Mouse (Mus musculus): ENCODE data around the gene Smdt1. TPM values are rescaled to one million over a fixed set of nuclear protein-coding genes. Genes with fewer than 3 reads are reported as not detected.
"Not testable (repeated sequence)": the region's sequence is repeated elsewhere in the genome, so short reads cannot be mapped to it uniquely, and the experiment has no call there.

Gene Smdt1
- total and polyA plus RNA-seq, 2 experiments from 2014 or later = 226 to 352 TPM

- H3K4me1 ChIP-seq (ENCODE audit: insufficient read depth, low read length) = peaks cover 6% of the 10 kb centered on the region; the same call in 1 of the 2 replicates
Observed at GRCm38 (mm10) chr15:82354126-82354945, 15.6 kb downstream of the Smdt1 start, which contains the start of gene Ndufa6. Gene Ndufa6 (minus strand): TSS chr15:82354322.

GRCm38 (mm10) chr15:82358431-82359260 is 19.9 kb downstream of the Smdt1 start:
- Histone ChIP-seq H3K4me2 (ENCODE audit: low read depth, low read length, poor library complexity, severe bottlenecking) (no peak overlapping the region), H3K27me3 (ENCODE audit: insufficient read depth, low read length) (no peaks in the 10 kb centered on the region), H3K4me3 (ENCODE audit: low read depth, low read length) (no peak overlapping the region), H3K27ac (ENCODE audit: low read depth, low read length) (no peak overlapping the region), H3K9me3 (ENCODE audit: low read length) (no peaks in the 10 kb centered on the region), H3K4me1 (ENCODE audit: insufficient read depth, low read length) (no peaks in the 10 kb centered on the region), H3K36me3 (ENCODE audit: insufficient read depth, low read length) (no peaks in the 10 kb centered on the region), H3K9ac (replicated peaks; ENCODE audit: low read length, poor library complexity, severe bottlenecking) (no peak overlapping the region)
- WGBS = 64% methylated on average over 22 of the region's 22 CpGs
- no peak for DNase-seq (ENCODE audit: low spot score)
- no peak for TF ChIP-seq CTCF (IDR thresholded peaks at IDR 0.05)
- no peak for ATAC-seq (ENCODE audit: low FRiP score)

More at GRCm38 (mm10) chr15:82354126-82354945, 15.6 kb downstream of the Smdt1 start, which contains the start of gene Ndufa6:
- Histone ChIP-seq H3K4me2 (ENCODE audit: low read depth, low read length, poor library complexity, severe bottlenecking) (peak within 1 kb of the TSS; percentile 72), H3K9me3 (ENCODE audit: low read length) (no peaks in the 10 kb centered on the region), H3K4me3 (ENCODE audit: low read depth, low read length) (peak within 1 kb of the TSS; percentile 78), H3K36me3 (ENCODE audit: insufficient read depth, low read length) (peaks cover 11% of the 10 kb centered on the region), H3K27me3 (ENCODE audit: insufficient read depth, low read length) (no peaks in the 10 kb centered on the region), H3K27ac (ENCODE audit: low read depth, low read length) (peak within 1 kb of the TSS; percentile 87), H3K9ac (replicated peaks; ENCODE audit: low read length, poor library complexity, severe bottlenecking) (peak within 1 kb of the TSS; percentile 94)
- TF ChIP-seq CTCF (IDR thresholded peaks at IDR 0.05) = peak; percentile 99
- 3% methylated on average over 57 of the region's 57 CpGs for WGBS
- ATAC-seq (ENCODE audit: low FRiP score) (peak; percentile 99), DNase-seq (ENCODE audit: low spot score) (peak; percentile 99)

DNA sequence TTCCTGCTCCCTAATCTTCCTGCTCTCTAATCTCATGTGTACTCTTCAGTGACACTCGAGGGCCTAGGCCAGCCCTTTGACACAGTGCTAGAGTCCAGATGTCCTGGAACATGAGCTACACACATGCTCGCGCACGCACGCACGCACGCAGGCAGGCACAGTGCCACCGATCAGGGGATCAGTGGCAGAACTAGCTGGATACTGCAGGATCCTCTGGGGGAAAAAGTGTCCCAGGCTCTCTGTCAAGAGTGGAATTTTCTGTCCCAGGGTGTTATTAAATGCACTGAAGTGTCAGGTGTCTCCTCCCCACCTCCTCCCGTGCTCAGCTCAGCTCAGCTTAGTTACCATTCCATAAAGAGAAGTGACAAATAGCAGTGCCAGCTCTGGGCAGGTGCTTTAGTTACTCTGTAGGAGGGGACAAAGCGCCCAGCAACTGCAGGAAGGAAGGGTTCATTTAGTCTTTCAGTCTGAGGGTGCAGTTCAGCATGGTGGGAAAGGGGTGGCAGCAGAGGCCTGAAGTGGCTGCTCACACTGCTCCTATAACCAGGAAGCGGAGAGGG is 22.8 kb downstream of the Smdt1 start:
- DNase-seq (ENCODE audit: low spot score) (peak; percentile 65), ATAC-seq (ENCODE audit: low FRiP score) (no peak)
- Histone ChIP-seq H3K4me3 (ENCODE audit: low read depth, low read length) (no peak overlapping the region), H3K36me3 (ENCODE audit: insufficient read depth, low read length) (no peaks in the 10 kb centered on the region), H3K9ac (replicated peaks; ENCODE audit: low read length, poor library complexity, severe bottlenecking) (no peak overlapping the region), H3K27me3 (ENCODE audit: insufficient read depth, low read length) (no peaks in the 10 kb centered on the region), H3K27ac (ENCODE audit: low read depth, low read length) (no peak overlapping the region), H3K4me1 (ENCODE audit: insufficient read depth, low read length) (no peaks in the 10 kb centered on the region), H3K4me2 (ENCODE audit: low read depth, low read length, poor library complexity, severe bottlenecking) (no peak overlapping the region), H3K9me3 (ENCODE audit: low read length) (no peaks in the 10 kb centered on the region)
- peak; percentile 65 for TF ChIP-seq CTCF (IDR thresholded peaks at IDR 0.05)
- 74% methylated on average over 11 of the region's 11 CpGs for WGBS

DNA sequence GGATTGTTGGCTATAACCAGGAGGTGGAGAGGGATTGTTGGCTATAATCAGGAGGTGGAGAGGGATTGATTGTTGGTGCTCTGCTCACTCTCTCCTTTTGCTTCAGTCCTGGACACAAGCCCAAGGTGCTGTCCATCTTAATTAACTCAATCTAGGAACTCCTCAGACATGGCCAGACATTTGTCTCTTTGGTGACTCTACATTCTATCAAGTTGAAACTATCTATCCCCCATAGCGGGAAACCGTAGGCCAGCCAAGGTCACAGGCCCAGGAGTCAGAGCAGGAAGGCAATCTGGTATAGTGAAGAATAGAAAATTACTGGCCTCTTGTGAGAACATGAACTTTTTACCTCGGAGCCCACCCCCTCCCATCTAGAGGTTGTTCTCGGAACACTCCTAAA is 23.5 kb downstream of the Smdt1 start:
- Histone ChIP-seq H3K4me3 (ENCODE audit: low read depth, low read length) (no peak overlapping the region), H3K4me2 (ENCODE audit: low read depth, low read length, poor library complexity, severe bottlenecking) (no peak overlapping the region), H3K9me3 (ENCODE audit: low read length) (no peaks in the 10 kb centered on the region), H3K4me1 (ENCODE audit: insufficient read depth, low read length) (no peaks in the 10 kb centered on the region), H3K27me3 (ENCODE audit: insufficient read depth, low read length) (no peaks in the 10 kb centered on the region), H3K9ac (replicated peaks; ENCODE audit: low read length, poor library complexity, severe bottlenecking) (no peak overlapping the region), H3K27ac (ENCODE audit: low read depth, low read length) (no peak overlapping the region), H3K36me3 (ENCODE audit: insufficient read depth, low read length) (no peaks in the 10 kb centered on the region)
- ATAC-seq (ENCODE audit: low FRiP score) (no peak), DNase-seq (ENCODE audit: low spot score) (no peak)
- 86% methylated on average over 3 of the region's 4 CpGs for WGBS
- no peak for TF ChIP-seq CTCF (IDR thresholded peaks at IDR 0.05)

DNA sequence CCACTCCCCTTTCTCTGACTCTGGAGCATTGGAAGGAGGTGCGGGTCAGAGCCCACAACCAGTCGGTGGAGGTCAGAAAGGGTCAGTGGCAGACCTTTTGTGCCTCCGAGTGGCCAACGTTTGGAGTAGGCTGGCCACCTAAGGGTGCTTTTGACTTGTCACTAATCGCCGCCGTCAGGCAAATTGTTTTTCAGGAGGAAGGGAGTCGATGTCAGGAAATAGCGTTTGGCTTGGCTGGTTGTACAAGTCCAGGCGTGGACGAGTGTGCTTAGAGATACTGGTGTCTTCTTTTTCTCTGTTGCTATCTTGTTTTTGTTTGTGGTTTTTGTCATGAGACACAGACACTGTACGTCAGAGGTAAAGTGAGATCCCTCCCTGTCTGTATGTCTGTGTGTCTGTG is 25.0 kb downstream of the Smdt1 start:
- H3K36me3 ChIP-seq (ENCODE audit: insufficient read depth, low read length); DNase-seq (ENCODE audit: low spot score); H3K9ac ChIP-seq (replicated peaks; ENCODE audit: low read length, poor library complexity, severe bottlenecking); ATAC-seq (ENCODE audit: low FRiP score); H3K4me2 ChIP-seq (ENCODE audit: low read depth, low read length, poor library complexity, severe bottlenecking); H3K4me3 ChIP-seq (ENCODE audit: low read depth, low read length); H3K4me1 ChIP-seq (ENCODE audit: insufficient read depth, low read length); H3K27me3 ChIP-seq (ENCODE audit: insufficient read depth, low read length); H3K9me3 ChIP-seq (ENCODE audit: low read length); H3K27ac ChIP-seq (ENCODE audit: low read depth, low read length): not testable (repeated sequence)
- WGBS = 93% methylated on average over 7 of the region's 12 CpGs

- H3K4me1 ChIP-seq (ENCODE audit: insufficient read depth, low read length); H3K9me3 ChIP-seq (ENCODE audit: low read length); H3K4me3 ChIP-seq (ENCODE audit: low read depth, low read length); H3K36me3 ChIP-seq (ENCODE audit: insufficient read depth, low read length); DNase-seq (ENCODE audit: low spot score); ATAC-seq (ENCODE audit: low FRiP score); H3K4me2 ChIP-seq (ENCODE audit: low read depth, low read length, poor library complexity, severe bottlenecking); H3K27me3 ChIP-seq (ENCODE audit: insufficient read depth, low read length); H3K27ac ChIP-seq (ENCODE audit: low read depth, low read length); H3K9ac ChIP-seq (replicated peaks; ENCODE audit: low read length, poor library complexity, severe bottlenecking): not testable (repeated sequence)
- WGBS = 18% methylated on average over 6 of the region's 9 CpGs
Observed at GRCm38 (mm10) chr15:82364561-82364960, 25.8 kb downstream of the Smdt1 start.

Measured in midbrain, postnatal 0 days (tissue).